Mouse (Mus musculus) lung, embryonic 16.5 days (tissue): ENCODE measurements around the gene Fgf15. TPM values are rescaled to one million over a fixed set of nuclear protein-coding genes. Genes with fewer than 3 reads are reported as not detected.

ENCODE experiments used
- ATAC-seq: fragments of 200-750 bp; cut with Nextera tagmentation; 2 replicates; pipeline ENCODE4 v1.8.0; 2017; ENCODE audit warnings: low read depth, mild to moderate bottlenecking, moderate library complexity
- H3K27ac ChIP-seq: fragments of 300-500 bp; sonication (generic); 2 replicates; pipeline ENCODE4 v1.5.1; 2014; ENCODE audit warnings: mild to moderate bottlenecking, control low read depth, low read length
- H3K27me3 ChIP-seq: fragments of 300-500 bp; sonication (generic); 2 replicates; pipeline ENCODE4 v1.6.1; 2014; ENCODE audit warnings: low read depth, low read length, mixed read lengths; ENCODE audit not compliant: control insufficient read depth, insufficient read depth
- H3K36me3 ChIP-seq: fragments of 300-500 bp; sonication (generic); 2 replicates; pipeline ENCODE4 v1.6.1; 2014; ENCODE audit warnings: low read length; ENCODE audit not compliant: control insufficient read depth, insufficient read depth
- H3K4me1 ChIP-seq: fragments of 300-500 bp; sonication (generic); replicated peaks from 2 replicates; pipeline ENCODE4 v1.6.1; 2014; ENCODE audit warnings: low read length, mixed read lengths; ENCODE audit not compliant: control insufficient read depth, insufficient read depth
- H3K4me2 ChIP-seq: fragments of 300-500 bp; sonication (generic); 2 replicates; pipeline ENCODE4 v1.6.1; 2014; ENCODE audit warnings: low read depth, low read length, control low read depth
- H3K4me3 ChIP-seq: fragments of 300-500 bp; sonication (generic); 2 replicates; pipeline ENCODE4 v1.5.1; 2014; ENCODE audit warnings: mild to moderate bottlenecking, low read length, control low read depth
- H3K9ac ChIP-seq: fragments of 300-500 bp; sonication (generic); 2 replicates; pipeline ENCODE4 v1.6.1; 2014; ENCODE audit warnings: low read length, control low read depth
- H3K9me3 ChIP-seq: fragments of 300-500 bp; sonication (generic); 2 replicates; pipeline ENCODE4 v1.6.1; 2016; ENCODE audit warnings: low read length; ENCODE audit not compliant: control insufficient read depth
- WGBS: fragments of 180-500 bp; shearing (Covaris S2); extraction: QIAGEN DNeasy Blood & Tissue Kit; methylation state at CpG from one replicate; pipeline ENCODE4 v1.1.7; 2014; 5-methylcytosine and 5-hydroxymethylcytosine counted together
- polyA plus RNA-seq: library from polyadenylated mRNA; unstranded; fragments of >200 nt; fragmentation: Nextera tagmentation; extraction: Ambion mirVana; gene quantifications from 2 replicates; pipeline ENCODE4 v1.2.1, GENCODE M21; 2015

Fgf15 gene
- not detected in 2 replicates for polyA plus RNA-seq

GRCm38 (mm10) chr7:144896294-144897218 lies at the start of gene Fgf15:
TSS of gene Fgf15 (plus strand) at chr7:144896531.
- no peak within 1 kb of the TSS for H3K27ac ChIP-seq
- H3K9me3 ChIP-seq: no peaks in the 10 kb centered on the region
- H3K9ac ChIP-seq: peak within 1 kb of the TSS; percentile 53
- no peaks in the 10 kb centered on the region for H3K36me3 ChIP-seq
- peak within 1 kb of the TSS; percentile 86 for H3K4me2 ChIP-seq
- peaks cover 52% of the 10 kb centered on the region for H3K27me3 ChIP-seq
- H3K4me3 ChIP-seq: peak within 1 kb of the TSS; percentile 51
- under 1% methylated on average over 65 of the region's 65 CpGs for WGBS
- ATAC-seq: 0 out of 2 replicates have a peak, but pooled peaks have one; percentile 18
- H3K4me1 ChIP-seq: peaks cover 19% of the 10 kb centered on the region

GRCm38 (mm10) chr7:144847067-144847466 lies 49.3 kb upstream of the Fgf15 start, which contains the start of gene Fgf4:
TSS of gene Fgf4 (plus strand) at chr7:144847367.
- Histone ChIP-seq H3K36me3 (no peaks in the 10 kb centered on the region), H3K27me3 (peaks cover 2% of the 10 kb centered on the region; the same call in 1 of the 2 replicates), H3K4me3 (no peak within 1 kb of the TSS)

GRCm38 (mm10) chr7:144851321-144851720 lies 45.0 kb upstream of the Fgf15 start:
- Histone ChIP-seq H3K4me1 (no peaks in the 10 kb centered on the region), H3K9me3 (no peaks in the 10 kb centered on the region), H3K36me3 (no peaks in the 10 kb centered on the region), H3K9ac (no peak overlapping the region), H3K27me3 (no peaks in the 10 kb centered on the region; the same call in 1 of the 2 replicates), H3K4me2 (no peak overlapping the region), H3K27ac (no peak overlapping the region), H3K4me3 (no peak overlapping the region)
- ATAC-seq: no peak
- WGBS: 51% methylated on average over 3 of the region's 3 CpGs

More at GRCm38 (mm10) chr7:144847067-144847466, 49.3 kb upstream of the Fgf15 start, which contains the start of gene Fgf4:
- Histone ChIP-seq H3K9me3 (no peaks in the 10 kb centered on the region), H3K9ac (no peak within 1 kb of the TSS), H3K4me2 (no peak within 1 kb of the TSS), H3K4me1 (no peaks in the 10 kb centered on the region), H3K27ac (no peak within 1 kb of the TSS)
- no peak for ATAC-seq

- Histone ChIP-seq H3K4me2 (no peak overlapping the region), H3K9me3 (no peaks in the 10 kb centered on the region), H3K27ac (no peak overlapping the region), H3K4me1 (no peaks in the 10 kb centered on the region), H3K4me3 (no peak overlapping the region), H3K36me3 (no peaks in the 10 kb centered on the region), H3K27me3 (peaks cover 8% of the 10 kb centered on the region), H3K9ac (no peak overlapping the region)
- 22% methylated on average over 3 of the region's 3 CpGs for WGBS
- ATAC-seq: no peak
Measured at GRCm38 (mm10) chr7:144854966-144855365, 41.4 kb upstream of the Fgf15 start.

GRCm38 (mm10) chr7:144857158-144857557 lies 39.2 kb upstream of the Fgf15 start:
- no peak for ATAC-seq
- Histone ChIP-seq H3K27ac (no peak overlapping the region), H3K36me3 (no peaks in the 10 kb centered on the region), H3K9ac (no peak overlapping the region), H3K4me2 (no peak overlapping the region), H3K4me1 (peaks cover 9% of the 10 kb centered on the region; the same call in 1 of the 2 replicates), H3K4me3 (no peak overlapping the region), H3K9me3 (no peaks in the 10 kb centered on the region), H3K27me3 (peaks cover 30% of the 10 kb centered on the region)
- WGBS: 85% methylated on average over 7 of the region's 7 CpGs

GRCm38 (mm10) chr7:144857826-144858342 lies 38.4 kb upstream of the Fgf15 start:
- Histone ChIP-seq H3K36me3 (no peaks in the 10 kb centered on the region), H3K27me3 (peaks cover 37% of the 10 kb centered on the region), H3K27ac (no peak overlapping the region), H3K4me3 (no peak overlapping the region), H3K4me1 (peaks cover 9% of the 10 kb centered on the region; the same call in 1 of the 2 replicates), H3K9me3 (no peaks in the 10 kb centered on the region), H3K4me2 (no peak overlapping the region), H3K9ac (no peak overlapping the region)
- WGBS: 62% methylated on average over 3 of the region's 3 CpGs
- no peak for ATAC-seq

- no peak overlapping the region for H3K27ac ChIP-seq
- H3K4me1 ChIP-seq: peaks cover 9% of the 10 kb centered on the region; the same call in 1 of the 2 replicates
- H3K36me3 ChIP-seq: no peaks in the 10 kb centered on the region
- no peak overlapping the region for H3K4me3 ChIP-seq
- H3K27me3 ChIP-seq: peaks cover 45% of the 10 kb centered on the region
- ATAC-seq: no peak
- no peak overlapping the region for H3K4me2 ChIP-seq
- no peak overlapping the region for H3K9ac ChIP-seq
- 86% methylated on average over 1 of the region's 1 CpGs for WGBS
- no peaks in the 10 kb centered on the region for H3K9me3 ChIP-seq
Measured at GRCm38 (mm10) chr7:144858702-144859101, 37.6 kb upstream of the Fgf15 start.

GRCm38 (mm10) chr7:144861056-144861768 lies 35.1 kb upstream of the Fgf15 start:
- Histone ChIP-seq H3K36me3 (no peaks in the 10 kb centered on the region), H3K4me1 (peaks cover 9% of the 10 kb centered on the region; the same call in 1 of the 2 replicates), H3K27me3 (peaks cover 66% of the 10 kb centered on the region), H3K4me3 (peak overlapping the region; percentile 32), H3K9me3 (no peaks in the 10 kb centered on the region), H3K4me2 (peak overlapping the region; percentile 41), H3K27ac (no peak overlapping the region), H3K9ac (no peak overlapping the region)
- WGBS: under 1% methylated on average over 53 of the region's 72 CpGs
- no peak for ATAC-seq

GRCm38 (mm10) chr7:144861769-144862070 lies 34.6 kb upstream of the Fgf15 start:
- Histone ChIP-seq H3K27me3 (peaks cover 66% of the 10 kb centered on the region), H3K4me1 (peaks cover 9% of the 10 kb centered on the region; the same call in 1 of the 2 replicates), H3K27ac (no peak overlapping the region), H3K9me3 (no peaks in the 10 kb centered on the region), H3K4me2 (peak overlapping the region; percentile 41), H3K4me3 (peak overlapping the region; percentile 32), H3K36me3 (no peaks in the 10 kb centered on the region), H3K9ac (no peak overlapping the region)
- no peak for ATAC-seq
- under 1% methylated on average over 28 of the region's 28 CpGs for WGBS
